Mouse (Mus musculus): Measurements from ENCODE around the gene Fam217b.

- no peak for TF ChIP-seq EP300 (IDR thresholded peaks at IDR 0.05; ENCODE audit: insufficient read depth, low read depth, low read length)
- no peak for TF ChIP-seq CTCF (IDR thresholded peaks at IDR 0.05)
- TF ChIP-seq POLR2A (IDR thresholded peaks at IDR 0.05; ENCODE audit: insufficient read depth, low read depth, low read length) = no peak
Observed at GRCm38 (mm10) chr2:178454664-178455516, 40.6 kb downstream of the Fam217b start.

All from heart, adult 2 months (tissue).